8 mouse cellular contexts compared by ENCODE assay signal in the genomic region with DNA sequence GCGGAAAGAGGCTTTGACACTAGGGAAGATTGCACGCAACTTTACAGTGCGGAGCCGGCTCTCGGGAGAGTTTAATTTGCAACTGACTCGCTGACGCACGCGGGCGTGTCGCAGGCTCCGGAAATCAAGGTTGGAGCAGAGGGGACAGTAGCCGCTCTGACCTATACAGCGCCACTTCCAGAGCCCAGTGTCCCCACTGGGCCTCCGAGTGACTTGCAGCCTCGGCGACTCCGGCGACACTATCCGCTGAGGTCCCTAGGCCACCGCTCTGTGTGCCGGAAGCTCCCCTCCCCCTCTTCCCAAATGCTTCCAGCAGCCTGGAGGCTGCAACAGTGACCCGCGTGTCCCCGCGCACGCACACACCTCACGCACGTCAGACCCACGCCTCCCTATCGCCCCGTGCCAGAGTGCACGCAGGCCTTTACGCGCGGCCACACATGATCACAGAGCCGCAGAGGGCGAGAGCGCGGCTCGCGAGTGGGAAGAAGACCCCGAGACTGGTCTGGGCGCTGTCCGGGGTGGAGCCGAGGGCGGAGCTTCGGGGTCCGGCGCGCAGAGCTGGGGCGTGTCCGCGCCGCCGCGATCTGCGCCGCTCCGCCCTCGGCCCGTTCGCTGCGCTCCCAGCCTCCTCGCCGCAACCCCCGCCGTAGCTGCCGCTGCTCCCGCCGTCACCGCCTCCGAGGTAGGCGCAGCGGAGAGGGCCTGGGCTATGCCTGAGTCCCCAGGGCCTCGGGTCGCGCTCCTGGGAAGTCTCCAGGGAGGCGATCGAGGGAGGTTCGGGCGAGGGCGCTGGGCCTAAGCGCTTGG. TPM values are rescaled to one million over a fixed set of nuclear protein-coding genes. Genes with fewer than 3 reads are reported as not detected.
DNase-seq lines count a peak whose midpoint lies in the region; ATAC-seq lines count a peak whose summit lies in the region.

A gene (plus strand): TSS at position 390 of the 807 bp plus-strand sequence.

- H3K4me1 ChIP-seq in megakaryocyte, embryonic 14.5 days: peaks cover 62% of the 10 kb centered on the region

- H3K9me3 ChIP-seq in megakaryocyte, embryonic 14.5 days: no peaks in the 10 kb centered on the region

- H3K36me3 ChIP-seq in megakaryocyte, embryonic 14.5 days (replicated peaks; ENCODE audit: low read length): peaks cover 21% of the 10 kb centered on the region

- peak within 1 kb of the TSS; percentile 99 for H3K4me3 ChIP-seq in megakaryocyte, embryonic 14.5 days (replicated peaks)

- ATAC-seq in inflammation-experienced regulatory T-cells, adult 6 months: peak; percentile 82

- intact Hi-C loops in gastrocnemius, postnatal 14 days (cut with DNase I; ENCODE audit: low total_unique reads): no loop called here

- no peaks in the 10 kb centered on the region for H3K27me3 ChIP-seq in megakaryocyte, embryonic 14.5 days (replicated peaks)

- peak; percentile 88 to 89 for DNase-seq in adrenal gland, adult 18-20 months (ENCODE audit: low spot score in 2 of 2)
- DNase-seq in embryo, embryonic 10.5 days (ENCODE audit: low spot score): peak; percentile 90
- DNase-seq in gastrocnemius, postnatal 14 days: peak; percentile 91
- DNase-seq in left cerebral cortex, adult 9 months (ENCODE audit: low spot score in 2 of 2): peak; percentile 83 to 90
- peak; percentile 85 to 92 for DNase-seq in right cerebral cortex, adult 2 months (ENCODE audit: low spot score in 2 of 2)
- DNase-seq in urinary bladder, postnatal 14 days (ENCODE audit: low spot score): peak; percentile 89

RNA-seq across cellular contexts. Expression of the gene that starts here (rescaled TPM):
- total RNA-seq in adrenal gland, adult 18-20 months (2021): 100 to 1,000 TPM; 374 to 415 TPM
- total RNA-seq in gastrocnemius, postnatal 14 days (2021): 1,000 to 10,000 TPM; 1,133 to 1,268 TPM
- polyA plus RNA-seq in inflammation-experienced regulatory T-cells, adult 6 months (2017; shearing (Covaris generic)): 100 to 1,000 TPM in 1 of 3 experiments, 10 to 100 TPM in 2; 67.6 to 143 (median 84.9) TPM
- 11.2 and 27.3 TPM in 2 replicates for polyA plus RNA-seq in megakaryocyte, embryonic 14.5 days (2012; ENCODE audit: insufficient read depth, low replicate concordance)

Comparison
In these comparisons a context has a peak if more than half of its experiments do, and no peak if none do; other contexts are left out.
1. Peak in every context shown above with its lines: DNase-seq, ATAC-seq and H3K4me3 ChIP-seq.